Mouse (Mus musculus) urinary bladder, adult 2 months (tissue): ENCODE measurements around the gene Rfxank. TPM values are rescaled to one million over a fixed set of nuclear protein-coding genes. Genes with fewer than 3 reads are reported as not detected.
A peak's percentile ranks its signal among the peaks of the same experiment; 100 is the strongest.

Experiments
- DNase-seq: peaks from one replicate; pipeline ENCODE4 v3.0.0; 2022; ENCODE audit warnings: low spot score
- polyA plus RNA-seq: library from polyadenylated mRNA; depleted of rRNA; stranded (reverse); fragments of >200 nt; gene quantifications from 2 replicates; pipeline ENCODE4 v1.2.3, GENCODE M21; 2012

Rfxank gene
- polyA plus RNA-seq, 1 experiment, result 14.8 TPM

- no peak for DNase-seq
These were observed 11.2 kb upstream of the Rfxank start for GRCm38 (mm10) chr8:70150158-70150557.

GRCm38 (mm10) chr8:70147678-70148607 is 9.0 kb upstream of the Rfxank start:
- DNase-seq, result no peak

DNA sequence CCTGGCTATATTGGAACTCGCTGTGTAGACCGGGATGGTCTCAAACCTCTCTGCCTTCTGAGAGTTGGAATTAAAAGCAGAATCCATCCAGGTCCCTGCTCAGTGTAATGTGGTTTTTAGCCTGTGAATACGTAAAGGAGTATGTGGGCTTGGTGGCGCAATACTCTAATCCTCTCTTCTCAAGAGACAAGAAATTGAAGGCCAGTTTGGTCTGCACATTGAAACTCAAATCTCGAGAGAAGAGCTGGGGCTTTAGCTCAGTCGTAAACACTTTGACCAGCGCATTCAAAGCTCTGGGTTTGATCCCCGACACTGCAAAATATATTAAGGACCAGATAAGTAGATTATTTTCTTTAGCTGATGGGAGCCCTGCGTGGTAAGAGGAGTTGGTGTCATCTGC is 1.0 kb upstream of the Rfxank start:
- DNase-seq, result no peak

- no peak for DNase-seq
These were observed 1.1 kb downstream of the Rfxank start for GRCm38 (mm10) chr8:70137890-70138289.

DNA sequence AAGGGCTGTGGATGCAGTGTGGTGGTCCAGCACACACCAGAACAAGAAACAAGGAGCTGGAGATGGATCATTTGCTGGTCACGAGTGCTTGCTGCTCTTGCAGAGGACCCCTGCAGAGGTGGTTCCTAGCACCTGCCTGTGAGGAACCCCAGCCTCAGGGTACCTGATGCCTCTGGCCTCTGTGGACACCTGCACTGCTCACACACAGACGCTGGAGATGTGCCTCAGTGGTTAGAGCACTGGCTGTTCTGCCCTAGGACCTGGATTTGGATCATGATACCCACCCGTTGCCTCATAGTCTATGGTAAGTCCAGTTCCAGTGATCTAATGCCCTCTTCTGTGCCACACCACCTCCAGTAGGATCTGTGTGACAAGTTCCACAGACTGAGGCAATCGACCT is 2.4 kb downstream of the Rfxank start:
- DNase-seq, result no peak

GRCm38 (mm10) chr8:70134931-70135330 is 4.0 kb downstream of the Rfxank start:
- DNase-seq, result no peak

- no peak for DNase-seq
These were observed 4.9 kb downstream of the Rfxank start for GRCm38 (mm10) chr8:70134086-70134485.

DNA sequence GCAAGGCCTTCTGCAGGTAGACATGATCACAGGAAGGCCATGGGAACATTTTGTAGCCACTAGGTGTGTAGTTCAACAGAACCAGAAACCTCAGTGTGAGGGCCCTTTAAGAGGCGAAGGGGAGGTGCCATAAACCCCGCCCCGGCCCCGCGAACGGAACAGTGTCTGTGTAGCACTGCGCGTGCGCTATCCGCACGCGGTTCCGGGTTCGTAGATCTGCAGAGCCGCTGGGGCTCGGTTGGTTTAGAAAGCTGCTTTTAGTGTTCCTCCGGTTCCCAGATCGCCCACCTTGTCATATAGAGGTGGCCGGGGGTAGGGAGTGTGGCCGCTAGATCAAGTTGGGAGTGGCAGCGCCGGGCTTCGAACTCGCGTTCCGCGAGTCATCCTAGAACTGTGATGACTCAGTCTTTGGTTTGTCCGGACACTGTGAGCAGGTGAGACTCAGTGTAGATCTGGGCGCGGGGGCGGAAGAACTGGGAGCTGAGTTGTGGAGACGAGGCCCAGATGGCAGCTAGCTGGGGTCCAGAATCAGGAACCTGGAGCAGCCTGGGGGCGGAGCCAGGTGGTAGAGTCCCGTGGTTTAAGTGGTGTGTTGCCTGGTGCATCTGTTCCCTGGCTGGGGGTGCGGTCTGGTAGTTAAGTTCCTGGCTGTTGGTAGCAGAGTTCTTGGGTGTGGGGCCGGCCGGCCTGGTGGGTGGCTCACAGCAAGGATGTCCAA is 7.6 kb downstream of the Rfxank start, which contains the start of gene Nr2c2ap:
Gene Nr2c2ap (plus strand): TSS at position 168 of the 718 bp plus-strand sequence.
- peak; percentile 58 for DNase-seq

GRCm38 (mm10) chr8:70130066-70130465 is 8.9 kb downstream of the Rfxank start:
- DNase-seq, result no peak

- no peak for DNase-seq
These were observed 9.5 kb downstream of the Rfxank start for GRCm38 (mm10) chr8:70129309-70129952.

DNA sequence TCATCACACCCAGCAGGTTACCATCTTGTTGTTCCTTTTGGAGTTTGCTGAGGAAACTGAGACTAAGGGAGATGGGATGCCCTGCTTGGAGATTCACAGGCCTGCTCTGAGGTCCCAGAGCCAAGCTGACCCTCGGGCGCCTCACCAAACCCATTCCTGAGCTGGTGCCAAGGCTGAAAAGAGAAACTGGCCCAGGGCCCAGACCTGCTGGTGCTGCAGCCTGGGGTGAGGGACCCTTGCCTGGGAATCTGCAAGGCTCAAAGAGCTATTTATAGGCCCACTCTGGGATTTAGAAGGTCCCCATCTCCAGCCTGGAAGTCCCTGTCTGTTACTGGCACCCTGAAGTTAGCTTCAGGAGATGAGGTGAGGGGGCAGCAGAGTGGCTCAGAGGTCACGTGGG is 10.5 kb downstream of the Rfxank start:
- DNase-seq, result no peak

DNA sequence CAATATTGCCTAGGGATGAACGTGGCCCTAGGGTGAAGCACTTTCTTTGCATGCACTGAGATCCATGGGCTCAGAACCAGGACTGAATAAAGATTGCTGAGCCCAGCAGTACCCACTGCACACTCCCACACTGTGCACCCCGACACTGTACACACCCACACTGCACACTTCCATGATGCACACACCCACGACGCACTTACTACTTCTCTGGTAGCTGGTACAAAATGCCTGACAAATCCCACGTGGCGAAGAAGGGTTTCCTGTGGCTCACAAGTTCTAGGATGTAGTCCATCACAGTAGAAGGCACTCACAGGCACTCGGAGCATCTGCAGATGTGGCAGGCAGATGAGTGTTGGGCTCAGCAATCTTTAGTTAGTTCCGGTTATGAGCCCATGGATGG is 14.0 kb downstream of the Rfxank start:
- DNase-seq, result no peak

DNA sequence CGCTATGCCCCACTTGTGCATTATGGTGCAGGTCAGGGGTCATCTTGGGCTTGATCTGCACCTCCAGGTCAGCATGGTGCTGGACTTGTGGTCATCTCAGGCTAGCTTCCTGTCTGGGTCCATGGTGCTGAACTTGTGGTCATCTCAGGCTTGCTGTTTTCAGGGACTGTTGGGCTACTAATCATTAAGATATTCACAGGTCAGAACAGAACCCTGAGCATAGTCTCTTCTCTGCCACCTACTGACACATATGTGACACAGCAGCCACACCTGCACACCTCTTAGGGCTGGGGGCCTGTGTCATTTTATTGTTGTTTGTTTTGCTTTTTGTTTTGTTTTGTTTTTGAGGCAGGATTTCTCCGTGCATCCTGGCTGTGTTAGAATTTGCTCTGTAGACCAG is 16.1 kb downstream of the Rfxank start:
- no peak for DNase-seq

DNA sequence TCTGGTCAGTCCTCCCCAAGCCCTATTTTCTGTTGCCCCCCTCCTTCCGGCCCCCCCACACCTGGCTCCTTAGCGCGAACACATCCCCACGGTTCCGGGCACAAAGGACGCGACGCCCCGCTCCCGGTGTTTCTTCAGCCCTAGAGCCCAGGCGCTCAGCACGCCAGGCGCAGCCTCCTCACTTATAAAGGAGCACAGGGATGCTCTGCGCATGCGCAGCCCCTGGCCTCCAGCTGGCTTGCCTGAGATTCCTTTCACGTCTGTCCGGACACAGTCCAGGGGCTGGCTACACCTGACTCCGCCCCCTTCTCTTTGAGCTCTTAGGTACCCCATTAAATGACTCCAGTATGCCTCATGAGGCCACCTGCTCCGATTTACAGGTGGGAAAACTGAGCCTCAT is 18.3 kb downstream of the Rfxank start, which contains the start of gene Ncan:
Gene Ncan (minus strand): TSS at position 207 of the 400 bp plus-strand sequence.
- DNase-seq, result no peak

GRCm38 (mm10) chr8:70118726-70119700 is 19.9 kb downstream of the Rfxank start:
- no peak for DNase-seq

- DNase-seq, result no peak
These were observed 21.3 kb downstream of the Rfxank start for GRCm38 (mm10) chr8:70117611-70118010.

DNA sequence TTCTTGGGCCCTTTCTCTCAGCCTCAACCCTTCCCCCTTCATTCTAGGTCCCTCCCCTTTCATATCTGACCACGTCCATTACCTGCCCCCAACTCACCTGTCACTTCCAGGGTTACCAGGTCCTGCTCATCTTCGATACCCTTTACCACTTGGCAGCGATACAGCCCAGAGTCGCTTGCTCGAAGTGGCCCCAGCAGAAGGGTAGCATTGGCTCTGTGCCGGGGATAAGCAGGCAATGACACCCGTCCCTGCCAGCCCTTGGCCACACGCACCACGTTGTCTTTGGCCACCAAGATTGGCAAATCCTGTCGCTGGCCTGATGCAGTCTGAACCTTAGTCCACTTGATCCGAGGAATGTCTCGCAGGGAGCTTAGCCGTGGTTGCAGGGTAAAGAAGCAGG is 24.1 kb downstream of the Rfxank start:
- no peak for DNase-seq

DNA sequence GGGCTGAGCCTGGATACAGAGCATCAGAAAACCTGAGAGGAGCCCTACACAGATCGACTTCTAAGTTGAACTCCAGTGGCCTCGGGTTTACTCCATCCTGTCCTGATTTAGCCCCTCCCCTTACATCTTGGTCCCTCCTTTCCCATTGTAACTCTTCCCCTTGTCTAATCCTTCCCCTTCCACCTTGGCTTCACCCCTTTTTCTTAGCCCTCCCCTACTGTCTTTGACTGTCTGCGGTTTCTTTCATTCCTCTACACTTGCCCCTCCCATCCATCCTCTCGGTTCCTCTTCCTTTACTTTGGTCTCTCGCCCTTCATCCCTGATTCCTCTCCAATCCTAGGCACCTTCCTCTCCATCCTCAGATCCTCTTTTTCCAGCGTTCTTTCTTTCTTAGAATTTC is 24.5 kb downstream of the Rfxank start:
- no peak for DNase-seq

DNA sequence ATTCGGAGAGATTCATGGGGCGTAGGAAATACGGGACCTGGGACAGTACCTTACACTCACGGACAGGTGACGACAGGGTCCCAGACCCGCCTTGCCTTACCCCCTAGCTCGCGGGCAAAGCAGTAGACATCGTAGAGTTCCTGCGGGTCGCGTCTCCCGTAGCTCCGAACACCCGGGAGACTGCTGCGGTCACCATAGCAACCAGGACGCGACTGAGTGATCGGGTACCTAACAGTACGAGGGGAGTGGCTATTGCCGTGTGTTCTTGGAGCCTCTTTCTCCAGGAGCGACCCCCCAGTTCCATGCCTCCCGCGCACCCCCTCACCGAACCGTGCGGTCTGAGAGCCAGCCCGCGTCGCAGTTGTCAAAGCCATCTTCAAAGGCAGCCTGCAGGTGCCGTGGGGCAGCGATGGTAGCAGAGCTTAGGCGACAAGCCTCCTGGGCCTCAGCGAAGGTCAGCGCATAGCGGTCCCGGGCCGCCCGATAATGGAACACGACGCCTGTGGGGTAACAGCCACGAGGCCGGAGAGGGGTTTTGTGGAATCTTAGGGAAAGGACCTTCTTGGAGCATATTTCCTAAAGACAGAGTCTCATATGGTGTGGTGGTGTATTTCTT is 26.4 kb downstream of the Rfxank start:
- DNase-seq, result no peak

- no peak for DNase-seq
These were observed 27.7 kb downstream of the Rfxank start for GRCm38 (mm10) chr8:70111192-70111795.
